Mouse (Mus musculus): ENCODE measurements at regions not wholly inside any gene's neighbourhood (a gene's known extent, or its start where the extent isn't known, plus 50 kb on each side); places are given as distances from the start of the nearest gene placed in this dataset.

GRCm38 (mm10) chr11:43370025-43370424 is 56.0 kb downstream of the Pttg1 start:
- DNase-seq, result no peak

DNA sequence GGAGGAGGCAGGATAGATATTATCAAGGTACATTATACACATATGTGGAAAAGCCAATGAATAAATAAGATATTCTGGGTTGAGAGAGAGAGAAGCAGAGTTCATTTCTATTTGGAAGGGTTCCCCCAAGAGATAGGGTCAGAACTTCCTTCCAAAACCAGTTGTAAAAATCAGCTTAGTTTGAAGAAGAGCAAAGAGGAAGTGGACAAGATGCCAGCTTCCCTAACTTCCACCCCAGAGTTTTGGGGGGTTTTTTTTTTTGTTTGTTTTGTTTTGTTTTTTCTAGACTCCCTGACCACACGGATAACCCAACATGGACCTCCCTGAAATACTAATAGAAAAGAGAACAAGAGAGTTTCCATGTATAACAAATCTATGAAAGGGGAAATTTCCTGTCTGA is 57.7 kb downstream of the Pttg1 start:
- no peak for DNase-seq

DNA sequence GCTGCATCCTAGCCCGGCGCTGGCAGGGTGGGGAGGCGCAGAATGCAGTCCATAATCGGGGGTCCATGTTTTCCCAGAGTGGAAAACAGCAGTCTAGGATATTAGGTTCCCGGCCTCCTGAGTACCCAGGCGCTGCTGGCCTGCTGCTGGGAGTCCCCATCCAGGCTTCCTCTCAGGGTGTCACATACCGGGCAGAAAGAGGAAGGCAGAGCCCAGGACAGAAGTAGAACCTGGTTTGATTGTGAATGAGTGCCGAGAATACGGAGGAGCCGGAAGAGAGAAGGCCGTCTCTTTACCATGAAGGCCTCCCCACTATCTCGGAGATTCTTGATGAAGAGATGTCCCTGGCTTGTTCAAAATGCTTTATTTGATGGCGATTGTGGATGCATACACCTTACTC is 64.2 kb downstream of the Pttg1 start:
- no peak for DNase-seq

GRCm38 (mm10) chr11:43358390-43359291 is 67.4 kb downstream of the Pttg1 start:
- DNase-seq, result peak; percentile 13

DNA sequence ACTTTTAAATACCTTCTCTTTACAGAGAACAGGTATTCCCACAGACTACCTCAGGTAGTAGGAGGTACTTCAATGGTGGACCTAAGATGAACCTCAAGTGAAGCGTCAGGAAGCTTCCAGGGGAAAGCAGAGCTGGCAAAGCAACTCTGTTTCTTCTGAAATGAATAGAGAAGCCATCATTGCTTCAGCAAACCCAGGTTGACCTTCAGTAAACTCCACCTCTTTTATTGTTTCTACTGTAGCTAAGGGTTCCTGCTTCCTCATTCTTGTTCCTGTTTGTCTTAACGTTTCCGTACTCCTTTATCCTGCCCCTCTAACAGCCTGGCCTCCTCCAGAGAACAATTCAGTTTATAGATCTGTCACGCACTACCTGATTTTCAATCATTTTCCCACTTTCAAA is 72.4 kb downstream of the Pttg1 start:
- no peak for DNase-seq

GRCm38 (mm10) chr11:43353030-43353429 is 73.0 kb downstream of the Pttg1 start:
- no peak for DNase-seq

DNA sequence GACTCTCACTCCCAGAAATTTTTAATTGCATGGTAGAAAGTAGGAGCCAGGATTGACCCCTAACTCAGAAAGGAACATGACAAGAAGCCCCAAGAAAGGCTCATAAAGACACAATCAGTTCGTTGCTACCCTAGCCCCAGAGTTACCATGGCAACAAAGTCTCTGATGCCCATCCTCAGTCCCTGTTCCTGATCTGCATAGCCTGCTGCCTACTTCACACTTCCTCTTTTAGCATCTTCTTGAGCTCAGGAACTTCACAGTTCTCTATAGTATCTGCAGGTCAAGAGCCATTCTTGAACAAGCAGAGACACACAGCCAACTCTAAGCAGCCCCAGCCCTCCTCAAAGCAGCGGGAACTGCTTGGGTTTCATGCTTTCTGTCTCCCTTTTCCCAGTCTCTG is 74.2 kb downstream of the Pttg1 start:
- DNase-seq, result no peak

- no peak for DNase-seq
Measured at GRCm38 (mm10) chr11:43351348-43351747, 74.7 kb downstream of the Pttg1 start.

DNA sequence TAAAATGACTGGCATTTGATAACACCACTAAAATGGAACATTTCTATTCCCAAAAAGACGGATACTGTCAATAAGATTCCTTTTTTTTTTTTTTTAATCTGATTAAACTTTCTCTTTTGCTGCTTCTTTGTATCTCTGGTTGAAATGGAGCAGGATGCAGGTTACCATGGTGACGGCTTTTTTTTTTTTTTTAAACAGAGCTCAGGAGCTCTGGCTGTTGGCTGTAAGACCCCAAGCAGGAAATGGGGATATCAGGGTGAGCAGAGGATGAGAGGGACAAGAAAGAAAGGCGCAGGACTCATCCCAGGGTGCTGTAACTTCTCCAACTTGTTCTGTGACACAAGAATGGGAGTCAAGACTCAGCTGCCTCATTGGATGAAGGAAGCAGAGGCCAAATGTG is 75.8 kb downstream of the Pttg1 start:
- DNase-seq, result no peak

DNA sequence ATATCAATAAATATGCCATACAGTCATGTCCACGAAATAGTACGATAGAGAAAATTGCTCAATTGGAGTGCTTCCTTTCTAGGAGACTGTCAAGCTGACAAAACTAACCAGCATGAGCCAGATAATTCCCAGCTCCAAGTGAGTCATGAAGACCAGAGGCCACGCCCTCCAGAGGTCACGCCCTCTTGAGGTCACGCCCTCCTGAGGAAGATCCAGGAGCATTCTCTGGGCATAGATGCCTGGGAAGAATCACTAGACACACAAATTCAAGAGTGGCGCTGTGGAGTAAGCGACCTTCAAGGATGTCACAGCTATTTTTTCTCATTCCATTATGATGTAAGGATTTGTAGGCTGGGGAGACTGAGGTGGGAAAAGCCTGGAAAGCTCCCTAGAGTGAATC is 76.5 kb downstream of the Pttg1 start:
- DNase-seq, result peak; percentile 12

DNA sequence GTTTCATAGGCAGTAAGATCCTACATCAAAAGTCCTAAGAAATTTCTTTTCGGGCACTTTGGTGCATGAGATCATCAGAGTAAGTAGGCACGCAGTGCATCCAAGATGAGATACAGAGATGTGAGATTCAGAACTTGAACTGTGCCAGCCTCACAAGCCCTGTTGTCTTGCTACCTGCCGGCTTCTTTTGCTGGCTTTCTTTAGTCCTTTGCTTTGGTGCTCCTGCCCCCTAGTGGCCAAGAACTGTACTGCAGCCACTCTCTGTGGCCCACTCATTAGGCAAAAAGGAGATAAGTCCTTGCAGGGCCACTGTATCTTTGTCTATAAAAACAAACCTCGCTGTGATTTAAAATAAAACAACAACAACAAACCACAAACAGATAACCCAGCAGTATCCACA is 77.5 kb downstream of the Pttg1 start:
- peak; percentile 86 for DNase-seq

- DNase-seq, result no peak
Measured at GRCm38 (mm10) chr11:43346489-43346888, 79.6 kb downstream of the Pttg1 start.

- DNase-seq, result peak; percentile 16
Measured at GRCm38 (mm10) chr11:43344767-43345561, 81.1 kb downstream of the Pttg1 start.

- DNase-seq, result no peak
Measured at GRCm38 (mm10) chr11:43343574-43343973, 82.5 kb downstream of the Pttg1 start.

GRCm38 (mm10) chr11:43338377-43338993 is 87.6 kb downstream of the Pttg1 start:
- DNase-seq, result no peak

DNA sequence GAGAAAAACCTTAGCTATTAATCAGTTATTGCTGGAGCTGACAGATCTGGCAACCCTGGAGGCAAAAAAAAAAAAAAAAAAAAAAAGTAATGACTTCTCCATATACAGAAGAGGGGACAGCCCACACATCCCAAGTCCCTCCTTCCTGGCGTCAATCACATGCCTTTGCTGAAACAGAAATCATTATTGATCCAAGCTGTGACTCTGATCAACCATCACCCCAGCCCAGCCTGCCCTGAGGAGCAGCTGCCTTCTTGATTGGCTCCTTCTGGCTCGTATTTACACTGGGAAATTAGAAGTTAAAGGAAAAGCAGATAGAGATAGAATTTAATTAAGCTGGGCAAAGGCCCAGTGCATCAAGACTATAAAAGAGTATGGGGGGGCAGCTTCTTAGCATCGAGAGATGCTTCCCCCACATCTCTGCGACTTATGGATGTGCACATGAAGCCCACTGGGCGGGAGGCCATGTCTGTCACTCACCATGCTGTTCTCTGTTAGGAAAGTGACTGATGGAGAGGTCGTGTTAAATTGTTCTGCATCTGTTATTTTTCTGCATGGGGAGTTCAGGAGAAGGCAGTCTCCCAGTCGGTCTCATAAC is 90.3 kb downstream of the Pttg1 start:
- no peak for DNase-seq

- no peak for DNase-seq
Measured at GRCm38 (mm10) chr11:43333547-43333946, 92.5 kb downstream of the Pttg1 start.

GRCm38 (mm10) chr11:43313996-43314395 is 112.1 kb downstream of the Pttg1 start:
- no peak for DNase-seq

Data from heart, postnatal 4 days (tissue).